Mouse (Mus musculus): ENCODE measurements at regions not wholly inside any gene's neighbourhood (a gene's known extent, or its start where the extent isn't known, plus 50 kb on each side); places are given as distances from the start of the nearest gene placed in this dataset.
A peak's percentile ranks its signal among the peaks of the same experiment; 100 is the strongest.

- Histone ChIP-seq H3K4me2 (replicated peaks; ENCODE audit: low read depth, low read length) (no peak overlapping the region), H3K4me3 (ENCODE audit: low read depth, low read length) (no peak overlapping the region), H3K9ac (ENCODE audit: low read depth, low read length) (no peak overlapping the region), H3K27me3 (ENCODE audit: control insufficient read depth, insufficient read depth, low read length) (no peaks in the 10 kb centered on the region), H3K36me3 (ENCODE audit: control insufficient read depth, insufficient read depth, low read length) (no peaks in the 10 kb centered on the region), H3K4me1 (replicated peaks; ENCODE audit: control insufficient read depth, insufficient read depth, low read length) (0 out of 2 replicates have a peak, but pooled peaks cover 2% of the 10 kb centered on the region), H3K27ac (ENCODE audit: low read depth, low read length) (no peak overlapping the region), H3K9me3 (ENCODE audit: control insufficient read depth, low read length) (no peaks in the 10 kb centered on the region)
- ATAC-seq (ENCODE audit: low FRiP score) (no peak), DNase-seq (ENCODE audit: low spot score) (peak; percentile 10)
- WGBS: 47% methylated on average over 2 of the region's 2 CpGs
Observed at GRCm38 (mm10) chr19:26475754-26476153, 129.1 kb upstream of the Smarca2 start.

GRCm38 (mm10) chr19:26478055-26478737 lies 126.7 kb upstream of the Smarca2 start:
- Histone ChIP-seq H3K36me3 (ENCODE audit: control insufficient read depth, insufficient read depth, low read length) (no peaks in the 10 kb centered on the region), H3K9ac (ENCODE audit: low read depth, low read length) (no peak overlapping the region), H3K4me3 (ENCODE audit: low read depth, low read length) (no peak overlapping the region), H3K4me2 (replicated peaks; ENCODE audit: low read depth, low read length) (0 out of 2 replicates have a peak overlapping the region, but pooled peaks have one; percentile 0), H3K9me3 (ENCODE audit: control insufficient read depth, low read length) (no peaks in the 10 kb centered on the region), H3K27me3 (ENCODE audit: control insufficient read depth, insufficient read depth, low read length) (no peaks in the 10 kb centered on the region), H3K27ac (ENCODE audit: low read depth, low read length) (no peak overlapping the region), H3K4me1 (replicated peaks; ENCODE audit: control insufficient read depth, insufficient read depth, low read length) (0 out of 2 replicates have a peak, but pooled peaks cover 2% of the 10 kb centered on the region)
- DNase-seq (ENCODE audit: low spot score) (peak; percentile 34), ATAC-seq (ENCODE audit: low FRiP score) (no peak)
- WGBS: 42% methylated on average over 16 of the region's 16 CpGs

- Histone ChIP-seq H3K9me3 (ENCODE audit: control insufficient read depth, low read length) (no peaks in the 10 kb centered on the region), H3K27ac (ENCODE audit: low read depth, low read length) (no peak overlapping the region), H3K4me3 (ENCODE audit: low read depth, low read length) (no peak overlapping the region), H3K4me1 (replicated peaks; ENCODE audit: control insufficient read depth, insufficient read depth, low read length) (no peaks in the 10 kb centered on the region), H3K9ac (ENCODE audit: low read depth, low read length) (no peak overlapping the region), H3K27me3 (ENCODE audit: control insufficient read depth, insufficient read depth, low read length) (no peaks in the 10 kb centered on the region), H3K4me2 (replicated peaks; ENCODE audit: low read depth, low read length) (no peak overlapping the region), H3K36me3 (ENCODE audit: control insufficient read depth, insufficient read depth, low read length) (no peaks in the 10 kb centered on the region)
- DNase-seq (ENCODE audit: low spot score): no peak
- WGBS: 62% methylated on average over 3 of the region's 3 CpGs
- no peak for ATAC-seq (ENCODE audit: low FRiP score)
Observed at GRCm38 (mm10) chr19:26484322-26484721, 120.5 kb upstream of the Smarca2 start.

- H3K4me3 ChIP-seq (ENCODE audit: low read depth, low read length): no peak overlapping the region
- DNase-seq (ENCODE audit: low spot score) (no peak), ATAC-seq (ENCODE audit: low FRiP score) (no peak)
- H3K27ac ChIP-seq (ENCODE audit: low read depth, low read length): no peak overlapping the region
- H3K9ac ChIP-seq (ENCODE audit: low read depth, low read length): no peak overlapping the region
- WGBS: 80% methylated on average over 2 of the region's 2 CpGs
- H3K9me3 ChIP-seq (ENCODE audit: control insufficient read depth, low read length): no peaks in the 10 kb centered on the region
- no peaks in the 10 kb centered on the region for H3K4me1 ChIP-seq (replicated peaks; ENCODE audit: control insufficient read depth, insufficient read depth, low read length)
- H3K27me3 ChIP-seq (ENCODE audit: control insufficient read depth, insufficient read depth, low read length): no peaks in the 10 kb centered on the region
- no peak overlapping the region for H3K4me2 ChIP-seq (replicated peaks; ENCODE audit: low read depth, low read length)
- no peaks in the 10 kb centered on the region for H3K36me3 ChIP-seq (ENCODE audit: control insufficient read depth, insufficient read depth, low read length)
Observed at GRCm38 (mm10) chr19:26492806-26493205, 112.0 kb upstream of the Smarca2 start.

GRCm38 (mm10) chr19:26501064-26501463 lies 103.8 kb upstream of the Smarca2 start:
- H3K9ac ChIP-seq (ENCODE audit: low read depth, low read length): no peak overlapping the region
- H3K4me2 ChIP-seq (replicated peaks; ENCODE audit: low read depth, low read length): no peak overlapping the region
- H3K27me3 ChIP-seq (ENCODE audit: control insufficient read depth, insufficient read depth, low read length): no peaks in the 10 kb centered on the region
- DNase-seq (ENCODE audit: low spot score): no peak
- H3K27ac ChIP-seq (ENCODE audit: low read depth, low read length): no peak overlapping the region
- H3K4me3 ChIP-seq (ENCODE audit: low read depth, low read length): no peak overlapping the region
- H3K36me3 ChIP-seq (ENCODE audit: control insufficient read depth, insufficient read depth, low read length): no peaks in the 10 kb centered on the region
- no peak for ATAC-seq (ENCODE audit: low FRiP score)
- no peaks in the 10 kb centered on the region for H3K9me3 ChIP-seq (ENCODE audit: control insufficient read depth, low read length)
- no peaks in the 10 kb centered on the region for H3K4me1 ChIP-seq (replicated peaks; ENCODE audit: control insufficient read depth, insufficient read depth, low read length)

GRCm38 (mm10) chr19:26504027-26504426 lies 100.8 kb upstream of the Smarca2 start:
- no peak overlapping the region for H3K4me2 ChIP-seq (replicated peaks; ENCODE audit: low read depth, low read length)
- ATAC-seq (ENCODE audit: low FRiP score): no peak
- no peak for DNase-seq (ENCODE audit: low spot score)
- no peak overlapping the region for H3K27ac ChIP-seq (ENCODE audit: low read depth, low read length)
- no peak overlapping the region for H3K4me3 ChIP-seq (ENCODE audit: low read depth, low read length)
- no peaks in the 10 kb centered on the region for H3K4me1 ChIP-seq (replicated peaks; ENCODE audit: control insufficient read depth, insufficient read depth, low read length)
- no peaks in the 10 kb centered on the region for H3K36me3 ChIP-seq (ENCODE audit: control insufficient read depth, insufficient read depth, low read length)
- no peaks in the 10 kb centered on the region for H3K9me3 ChIP-seq (ENCODE audit: control insufficient read depth, low read length)
- no peak overlapping the region for H3K9ac ChIP-seq (ENCODE audit: low read depth, low read length)
- 93% methylated on average over 2 of the region's 2 CpGs for WGBS
- no peaks in the 10 kb centered on the region for H3K27me3 ChIP-seq (ENCODE audit: control insufficient read depth, insufficient read depth, low read length)

- Histone ChIP-seq H3K9me3 (ENCODE audit: control insufficient read depth, low read length) (no peaks in the 10 kb centered on the region), H3K4me1 (replicated peaks; ENCODE audit: control insufficient read depth, insufficient read depth, low read length) (no peaks in the 10 kb centered on the region), H3K4me2 (replicated peaks; ENCODE audit: low read depth, low read length) (no peak overlapping the region), H3K4me3 (ENCODE audit: low read depth, low read length) (no peak overlapping the region), H3K27ac (ENCODE audit: low read depth, low read length) (no peak overlapping the region), H3K36me3 (ENCODE audit: control insufficient read depth, insufficient read depth, low read length) (no peaks in the 10 kb centered on the region), H3K9ac (ENCODE audit: low read depth, low read length) (no peak overlapping the region), H3K27me3 (ENCODE audit: control insufficient read depth, insufficient read depth, low read length) (no peaks in the 10 kb centered on the region)
- no peak for ATAC-seq (ENCODE audit: low FRiP score)
- no peak for DNase-seq (ENCODE audit: low spot score)
- 75% methylated on average over 1 of the region's 1 CpGs for WGBS
Observed at GRCm38 (mm10) chr19:26506802-26507201, 98.0 kb upstream of the Smarca2 start.

GRCm38 (mm10) chr19:26507986-26508385 lies 96.9 kb upstream of the Smarca2 start:
- Histone ChIP-seq H3K9ac (ENCODE audit: low read depth, low read length) (no peak overlapping the region), H3K4me1 (replicated peaks; ENCODE audit: control insufficient read depth, insufficient read depth, low read length) (no peaks in the 10 kb centered on the region), H3K4me2 (replicated peaks; ENCODE audit: low read depth, low read length) (no peak overlapping the region), H3K4me3 (ENCODE audit: low read depth, low read length) (no peak overlapping the region), H3K27me3 (ENCODE audit: control insufficient read depth, insufficient read depth, low read length) (no peaks in the 10 kb centered on the region), H3K9me3 (ENCODE audit: control insufficient read depth, low read length) (no peaks in the 10 kb centered on the region), H3K27ac (ENCODE audit: low read depth, low read length) (no peak overlapping the region), H3K36me3 (ENCODE audit: control insufficient read depth, insufficient read depth, low read length) (no peaks in the 10 kb centered on the region)
- ATAC-seq (ENCODE audit: low FRiP score): no peak
- 81% methylated on average over 11 of the region's 11 CpGs for WGBS
- DNase-seq (ENCODE audit: low spot score): no peak

GRCm38 (mm10) chr19:26508616-26509015 lies 96.2 kb upstream of the Smarca2 start:
- Histone ChIP-seq H3K27me3 (ENCODE audit: control insufficient read depth, insufficient read depth, low read length) (no peaks in the 10 kb centered on the region), H3K4me1 (replicated peaks; ENCODE audit: control insufficient read depth, insufficient read depth, low read length) (no peaks in the 10 kb centered on the region), H3K36me3 (ENCODE audit: control insufficient read depth, insufficient read depth, low read length) (no peaks in the 10 kb centered on the region), H3K9ac (ENCODE audit: low read depth, low read length) (no peak overlapping the region), H3K4me3 (ENCODE audit: low read depth, low read length) (no peak overlapping the region), H3K9me3 (ENCODE audit: control insufficient read depth, low read length) (no peaks in the 10 kb centered on the region), H3K4me2 (replicated peaks; ENCODE audit: low read depth, low read length) (no peak overlapping the region), H3K27ac (ENCODE audit: low read depth, low read length) (no peak overlapping the region)
- DNase-seq (ENCODE audit: low spot score) (no peak), ATAC-seq (ENCODE audit: low FRiP score) (no peak)
- 68% methylated on average over 7 of the region's 7 CpGs for WGBS
